ENCODE assay signal across 14 mouse cellular contexts in the genomic region with DNA sequence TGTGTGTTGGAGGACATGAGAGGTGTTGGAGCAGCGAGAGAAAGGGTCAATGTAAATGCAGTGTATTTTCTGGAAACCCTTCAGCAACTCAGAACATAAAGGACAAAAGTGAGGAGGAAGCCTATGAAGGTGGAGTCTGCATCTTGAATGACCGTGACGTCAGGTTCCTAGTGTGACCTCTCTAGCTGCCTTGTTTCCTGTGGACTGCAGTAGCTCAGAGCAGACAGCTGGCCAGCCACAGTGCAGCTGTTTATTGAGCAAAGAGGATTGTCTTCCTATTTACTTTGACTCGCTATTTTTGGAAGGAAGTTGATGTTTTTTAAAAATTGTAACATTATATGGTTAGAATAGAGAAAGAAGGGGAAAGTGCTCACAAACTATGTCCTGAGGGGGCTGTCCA.
A peak's percentile ranks its signal among the peaks of the same experiment; 100 is the strongest.
DNase-seq lines count a peak whose midpoint lies in the region; ATAC-seq and TF ChIP-seq lines count a peak whose summit lies in the region.
"Had no signal": no experiment of that assay in that cellular context is flagged by ENCODE, and none has a peak within 500 bp of the region (broad histone marks: within the 10 kb centered on the region; RNA-seq: fewer than 3 reads in every experiment).

No protein-coding gene starts in this region.

- peaks cover 2% of the 10 kb centered on the region; the same call in 1 of the 2 replicates for H3K4me1 ChIP-seq in kidney, adult 2 months (ENCODE audit: control insufficient read depth, insufficient read depth, low read length)
- H3K4me1 ChIP-seq in forebrain, postnatal 0 days (ENCODE audit: insufficient read depth), result no peaks in the 10 kb centered on the region

- no peaks in the 10 kb centered on the region; the same call in 1 of the 2 replicates for H3K27me3 ChIP-seq in kidney, adult 2 months (replicated peaks; ENCODE audit: control insufficient read depth, insufficient read depth, low read length)
- no peaks in the 10 kb centered on the region for H3K27me3 ChIP-seq in forebrain, postnatal 0 days (ENCODE audit: insufficient read depth, low read length)
- H3K27me3 ChIP-seq: CH12.LX; neural tube, embryonic 12.5 days had no signal

- ATAC-seq in forebrain, postnatal 0 days, result no peak
- ATAC-seq: inflammation-experienced regulatory T-cells, adult 6 months had no signal

- no peak for TF ChIP-seq POLR2A in kidney, adult 2 months (IDR thresholded peaks at IDR 0.05; ENCODE audit: low read depth, low read length)

- no peaks in the 10 kb centered on the region for H3K36me3 ChIP-seq in kidney, adult 2 months (ENCODE audit: control insufficient read depth, insufficient read depth, low read length)
- H3K36me3 ChIP-seq in forebrain, postnatal 0 days (ENCODE audit: insufficient read depth), result no peaks in the 10 kb centered on the region
- H3K36me3 ChIP-seq: neural tube, embryonic 12.5 days had no signal

- DNase-seq in kidney, adult 2 months, result peak; percentile 37
- DNase-seq in kidney, adult 18-20 months, result no peak
- peak; percentile 50 for DNase-seq in embryo, embryonic 11 days
- peak; percentile 61 for DNase-seq in kidney, postnatal 14 days
- peak; percentile 48 for DNase-seq in lung, postnatal 14 days
- DNase-seq in c-Kit-positive CD71-positive TER-119-positive erythroid progenitor cells, embryonic 14.5 days (ENCODE audit: low spot score), result no peak
- DNase-seq in forebrain, postnatal 0 days, result no peak
- DNase-seq: cerebellum, postnatal 25 days had no signal

- H3K9ac ChIP-seq in forebrain, postnatal 0 days, result no peak overlapping the region
- H3K9ac ChIP-seq: liver, embryonic 14.5 days; neural tube, embryonic 12.5 days had no signal

- H3K4me3 ChIP-seq in kidney, adult 2 months (ENCODE audit: insufficient read depth, low read depth, low read length), result no peak overlapping the region
- no peak overlapping the region for H3K4me3 ChIP-seq in forebrain, postnatal 0 days (ENCODE audit: low read depth, low read length)
- H3K4me3 ChIP-seq: left cerebral cortex, adult 2 months; neural tube, embryonic 12.5 days had no signal

- H3K9me3 ChIP-seq in forebrain, postnatal 0 days (ENCODE audit: low read length), result no peaks in the 10 kb centered on the region
- H3K9me3 ChIP-seq: neural tube, embryonic 12.5 days had no signal

- H3K27ac ChIP-seq in kidney, adult 2 months (ENCODE audit: insufficient read depth, low read depth, low read length), result no peak overlapping the region
- H3K27ac ChIP-seq in forebrain, postnatal 0 days (ENCODE audit: low read depth, low read length), result no peak overlapping the region
- H3K27ac ChIP-seq: left cerebral cortex, adult 2 months; liver, embryonic 14.5 days; neural tube, embryonic 12.5 days had no signal

- 51% methylated on average over 4 of the region's 4 CpGs for WGBS in kidney, adult 2 months
- 72% methylated on average over 4 of the region's 4 CpGs for WGBS in forebrain, postnatal 0 days

- TF ChIP-seq CTCF in kidney, adult 2 months (conservative IDR thresholded peaks at IDR 0.05; ENCODE audit: insufficient read depth, insufficient read length, low read depth, low read length), result no peak
- TF ChIP-seq CTCF in forebrain, postnatal 0 days (IDR thresholded peaks at IDR 0.05; ENCODE audit: low read depth), result no peak

- no peak overlapping the region for H3K4me2 ChIP-seq in forebrain, postnatal 0 days (ENCODE audit: low read depth)
- H3K4me2 ChIP-seq: midbrain, embryonic 11.5 days; neural tube, embryonic 12.5 days had no signal

Comparison
In these comparisons a context has a peak if more than half of its experiments do, and no peak if none do; other contexts are left out.
1. DNase-seq: peak in kidney, adult 2 months (single experiment), embryo, embryonic 11 days (single experiment), kidney, postnatal 14 days (single experiment) and lung, postnatal 14 days (single experiment); none in kidney, adult 18-20 months (single experiment), c-Kit-positive CD71-positive TER-119-positive erythroid progenitor cells, embryonic 14.5 days (single experiment) and forebrain, postnatal 0 days (single experiment).